Mouse (Mus musculus): ENCODE data around the gene Pcsk4. TPM values are rescaled to one million over a fixed set of nuclear protein-coding genes. Genes with fewer than 3 reads are reported as not detected.

The Pcsk4 gene
- polyA plus RNA-seq, 1 experiment from 2014 or later = 6.1 TPM

GRCm38 (mm10) chr10:80317011-80317410 lies 12.3 kb downstream of the Pcsk4 start:
- 53% methylated on average over 10 of the region's 10 CpGs for WGBS
- peaks cover 55% of the 10 kb centered on the region for H3K4me1 ChIP-seq (replicated peaks)
- no peak overlapping the region for H3K4me3 ChIP-seq
- no peak overlapping the region for H3K9ac ChIP-seq
- ATAC-seq (ENCODE audit: low FRiP score, low read depth) = no peak
- H3K27ac ChIP-seq (replicated peaks) = no peak overlapping the region
- peaks cover 57% of the 10 kb centered on the region for H3K36me3 ChIP-seq
- no peak overlapping the region for H3K4me2 ChIP-seq
- H3K27me3 ChIP-seq = no peaks in the 10 kb centered on the region
- no peaks in the 10 kb centered on the region for H3K9me3 ChIP-seq

- no peaks in the 10 kb centered on the region for H3K9me3 ChIP-seq
- H3K36me3 ChIP-seq = peaks cover 64% of the 10 kb centered on the region
- H3K27me3 ChIP-seq = no peaks in the 10 kb centered on the region
- H3K4me1 ChIP-seq (replicated peaks) = peaks cover 55% of the 10 kb centered on the region
- 0 out of 2 replicates have a peak overlapping the region, but pooled peaks have one; percentile 14 for H3K27ac ChIP-seq (replicated peaks)
- H3K4me2 ChIP-seq = no peak overlapping the region
- WGBS = 28% methylated on average over 11 of the region's 11 CpGs
- H3K4me3 ChIP-seq = no peak overlapping the region
- H3K9ac ChIP-seq = no peak overlapping the region
- no peak for ATAC-seq (ENCODE audit: low FRiP score, low read depth)
Measured at GRCm38 (mm10) chr10:80316359-80316781, 12.9 kb downstream of the Pcsk4 start.

GRCm38 (mm10) chr10:80315315-80315714 lies 14.0 kb downstream of the Pcsk4 start:
- no peaks in the 10 kb centered on the region for H3K9me3 ChIP-seq
- no peak overlapping the region for H3K27ac ChIP-seq (replicated peaks)
- ATAC-seq (ENCODE audit: low FRiP score, low read depth) = no peak
- 56% methylated on average over 27 of the region's 27 CpGs for WGBS
- H3K4me1 ChIP-seq (replicated peaks) = peaks cover 55% of the 10 kb centered on the region
- no peak overlapping the region for H3K4me2 ChIP-seq
- H3K36me3 ChIP-seq = peaks cover 69% of the 10 kb centered on the region
- H3K4me3 ChIP-seq = no peak overlapping the region
- H3K27me3 ChIP-seq = no peaks in the 10 kb centered on the region
- no peak overlapping the region for H3K9ac ChIP-seq

- H3K9ac ChIP-seq = no peak overlapping the region
- WGBS = 67% methylated on average over 16 of the region's 16 CpGs
- peaks cover 49% of the 10 kb centered on the region for H3K4me1 ChIP-seq (replicated peaks)
- H3K36me3 ChIP-seq = peaks cover 71% of the 10 kb centered on the region
- no peak for ATAC-seq (ENCODE audit: low FRiP score, low read depth)
- H3K27me3 ChIP-seq = no peaks in the 10 kb centered on the region
- no peaks in the 10 kb centered on the region for H3K9me3 ChIP-seq
- no peak overlapping the region for H3K27ac ChIP-seq (replicated peaks)
- H3K4me2 ChIP-seq = no peak overlapping the region
- no peak overlapping the region for H3K4me3 ChIP-seq
Measured at GRCm38 (mm10) chr10:80314494-80315001, 14.8 kb downstream of the Pcsk4 start.

- WGBS = 54% methylated on average over 20 of the region's 20 CpGs
- Histone ChIP-seq H3K4me1 (replicated peaks) (peaks cover 41% of the 10 kb centered on the region), H3K27ac (replicated peaks) (no peak overlapping the region), H3K36me3 (peaks cover 79% of the 10 kb centered on the region), H3K9ac (no peak overlapping the region), H3K4me2 (no peak overlapping the region), H3K4me3 (no peak overlapping the region), H3K9me3 (no peaks in the 10 kb centered on the region), H3K27me3 (no peaks in the 10 kb centered on the region)
- ATAC-seq (ENCODE audit: low FRiP score, low read depth) = no peak
Measured at GRCm38 (mm10) chr10:80313627-80314201, 15.6 kb downstream of the Pcsk4 start.

- H3K4me2 ChIP-seq = no peak overlapping the region
- WGBS = 67% methylated on average over 54 of the region's 54 CpGs
- no peaks in the 10 kb centered on the region for H3K9me3 ChIP-seq
- H3K27ac ChIP-seq (replicated peaks) = no peak overlapping the region
- no peak overlapping the region for H3K9ac ChIP-seq
- no peaks in the 10 kb centered on the region for H3K27me3 ChIP-seq
- H3K4me3 ChIP-seq = no peak overlapping the region
- H3K36me3 ChIP-seq = peaks cover 87% of the 10 kb centered on the region
- ATAC-seq (ENCODE audit: low FRiP score, low read depth) = no peak
- peaks cover 37% of the 10 kb centered on the region for H3K4me1 ChIP-seq (replicated peaks)
Measured at GRCm38 (mm10) chr10:80312586-80313504, 16.5 kb downstream of the Pcsk4 start.

GRCm38 (mm10) chr10:80311560-80311959 lies 17.7 kb downstream of the Pcsk4 start:
- Histone ChIP-seq H3K4me3 (no peak overlapping the region), H3K27me3 (no peaks in the 10 kb centered on the region), H3K4me2 (no peak overlapping the region), H3K9ac (no peak overlapping the region), H3K4me1 (replicated peaks) (peaks cover 37% of the 10 kb centered on the region), H3K9me3 (no peaks in the 10 kb centered on the region), H3K36me3 (peaks cover 89% of the 10 kb centered on the region), H3K27ac (replicated peaks) (no peak overlapping the region)
- 87% methylated on average over 16 of the region's 16 CpGs for WGBS
- no peak for ATAC-seq (ENCODE audit: low FRiP score, low read depth)

GRCm38 (mm10) chr10:80304862-80305261 lies 24.4 kb downstream of the Pcsk4 start:
- H3K9ac ChIP-seq = no peak overlapping the region
- ATAC-seq (ENCODE audit: low FRiP score, low read depth) = no peak
- H3K27me3 ChIP-seq = no peaks in the 10 kb centered on the region
- H3K4me3 ChIP-seq = no peak overlapping the region
- peaks cover 63% of the 10 kb centered on the region for H3K4me1 ChIP-seq (replicated peaks)
- 23% methylated on average over 25 of the region's 25 CpGs for WGBS
- H3K9me3 ChIP-seq = no peaks in the 10 kb centered on the region
- peaks cover 58% of the 10 kb centered on the region for H3K36me3 ChIP-seq
- H3K4me2 ChIP-seq = peak overlapping the region; percentile 36
- H3K27ac ChIP-seq (replicated peaks) = no peak overlapping the region

- peak overlapping the region; percentile 36 for H3K4me2 ChIP-seq
- 34% methylated on average over 12 of the region's 12 CpGs for WGBS
- no peak for ATAC-seq (ENCODE audit: low FRiP score, low read depth)
- H3K36me3 ChIP-seq = peaks cover 56% of the 10 kb centered on the region
- no peak overlapping the region for H3K9ac ChIP-seq
- no peak overlapping the region for H3K4me3 ChIP-seq
- no peaks in the 10 kb centered on the region for H3K9me3 ChIP-seq
- H3K4me1 ChIP-seq (replicated peaks) = peaks cover 67% of the 10 kb centered on the region
- H3K27ac ChIP-seq (replicated peaks) = no peak overlapping the region
- no peaks in the 10 kb centered on the region for H3K27me3 ChIP-seq
Measured at GRCm38 (mm10) chr10:80304458-80304857, 24.8 kb downstream of the Pcsk4 start.

- H3K9ac ChIP-seq = peak overlapping the region; percentile 91
- H3K36me3 ChIP-seq = peaks cover 36% of the 10 kb centered on the region
- peaks cover 80% of the 10 kb centered on the region for H3K4me1 ChIP-seq (replicated peaks)
- H3K9me3 ChIP-seq = no peaks in the 10 kb centered on the region
- peak; percentile 9; the same call in 1 of the 2 replicates for ATAC-seq (ENCODE audit: low FRiP score, low read depth)
- H3K27ac ChIP-seq (replicated peaks) = peak overlapping the region; percentile 98
- no peaks in the 10 kb centered on the region for H3K27me3 ChIP-seq
- peak overlapping the region; percentile 66 for H3K4me3 ChIP-seq
- WGBS = 4% methylated on average over 9 of the region's 9 CpGs
- peak overlapping the region; percentile 86 for H3K4me2 ChIP-seq
Measured at GRCm38 (mm10) chr10:80302471-80302881, 26.8 kb downstream of the Pcsk4 start.

GRCm38 (mm10) chr10:80302082-80302355 lies 27.3 kb downstream of the Pcsk4 start:
- peaks cover 31% of the 10 kb centered on the region for H3K36me3 ChIP-seq
- peak overlapping the region; percentile 98 for H3K27ac ChIP-seq (replicated peaks)
- no peaks in the 10 kb centered on the region for H3K27me3 ChIP-seq
- H3K9ac ChIP-seq = peak overlapping the region; percentile 91
- peak overlapping the region; percentile 66 for H3K4me3 ChIP-seq
- peak overlapping the region; percentile 86 for H3K4me2 ChIP-seq
- no peak for ATAC-seq (ENCODE audit: low FRiP score, low read depth)
- H3K4me1 ChIP-seq (replicated peaks) = peaks cover 85% of the 10 kb centered on the region
- 44% methylated on average over 5 of the region's 5 CpGs for WGBS
- no peaks in the 10 kb centered on the region for H3K9me3 ChIP-seq
